Mouse (Mus musculus) heart, postnatal 0 days (tissue): ENCODE data around the gene Grm2. TPM values are rescaled to one million over a fixed set of nuclear protein-coding genes. Genes with fewer than 3 reads are reported as not detected.

Experiments used
- ATAC-seq: fragments of 200-750 bp; cut with Nextera tagmentation; 2 replicates; pipeline ENCODE4 v1.8.0; 2017; ENCODE audit warnings: low read depth, moderate number of reproducible peaks, moderate library complexity; ENCODE audit not compliant: insufficient read depth
- DNase-seq: peaks from one replicate; pipeline ENCODE4 v3.0.0-alpha.2; 2016; ENCODE audit warnings: low spot score
- H3K27ac ChIP-seq: fragments of 300-500 bp; sonication (generic); 2 replicates; pipeline ENCODE4 v1.5.1; 2014; ENCODE audit warnings: low read depth, mild to moderate bottlenecking
- H3K27me3 ChIP-seq: fragments of 300-500 bp; sonication (generic); 2 replicates; pipeline ENCODE4 v1.6.1; 2014; ENCODE audit warnings: low read length, mixed read lengths; ENCODE audit not compliant: control insufficient read depth, insufficient read depth
- H3K36me3 ChIP-seq: fragments of 300-500 bp; sonication (generic); replicated peaks from 2 replicates; pipeline ENCODE4 v1.6.1; 2014; ENCODE audit warnings: low read length, mixed read lengths; ENCODE audit not compliant: control insufficient read depth, insufficient read depth
- H3K4me1 ChIP-seq: fragments of 300-500 bp; sonication (generic); 2 replicates; pipeline ENCODE4 v1.6.1; 2014; ENCODE audit warnings: antibody characterized with exemption; ENCODE audit not compliant: control insufficient read depth, insufficient read depth
- H3K4me2 ChIP-seq: fragments of 300-500 bp; sonication (generic); 2 replicates; pipeline ENCODE4 v1.6.1; 2014; ENCODE audit warnings: low read depth, mild to moderate bottlenecking, low read length, moderate library complexity
- H3K4me3 ChIP-seq: fragments of 300-500 bp; sonication (generic); 2 replicates; pipeline ENCODE4 v1.5.1; 2014; ENCODE audit warnings: low read depth, low read length
- H3K9ac ChIP-seq: fragments of 300-500 bp; sonication (generic); replicated peaks from 2 replicates; pipeline ENCODE4 v1.6.1; 2014; ENCODE audit warnings: low read depth, low read length, mixed read lengths
- H3K9me3 ChIP-seq: fragments of 300-500 bp; sonication (generic); replicated peaks from 2 replicates; pipeline ENCODE4 v1.6.1; 2016; ENCODE audit warnings: low read length; ENCODE audit not compliant: control insufficient read depth
- CTCF ChIP-seq: IDR thresholded peaks from 2 replicates; pipeline ENCODE4 v1.5.1; 2016; ENCODE audit warnings: antibody characterized with exemption, control low read depth, low read depth
- EP300 ChIP-seq: IDR thresholded peaks from 2 replicates; pipeline ENCODE4 v1.6.1; 2016; ENCODE audit warnings: antibody characterized with exemption, low read depth
- WGBS: fragments of 180-500 bp; shearing (Covaris S2); extraction: QIAGEN DNeasy Blood & Tissue Kit; methylation state at CpG from one replicate; pipeline ENCODE4 v1.1.7; 2014; 5-methylcytosine and 5-hydroxymethylcytosine counted together
- polyA plus RNA-seq: library from polyadenylated mRNA; unstranded; fragments of >200 nt; fragmentation: Nextera tagmentation; extraction: Ambion mirVana; gene quantifications from 2 replicates; pipeline ENCODE4 v1.2.1, GENCODE M21; 2015
- total RNA-seq: library from RNA; depleted of rRNA; stranded (reverse); fragments of >200 nt; gene quantifications from 2 replicates; pipeline ENCODE4 v1.2.3, GENCODE M21; 2014; ENCODE audit warnings: low replicate concordance

Grm2 gene
- total and polyA plus RNA-seq, 2 experiments from 2014 or later = not detected

DNA sequence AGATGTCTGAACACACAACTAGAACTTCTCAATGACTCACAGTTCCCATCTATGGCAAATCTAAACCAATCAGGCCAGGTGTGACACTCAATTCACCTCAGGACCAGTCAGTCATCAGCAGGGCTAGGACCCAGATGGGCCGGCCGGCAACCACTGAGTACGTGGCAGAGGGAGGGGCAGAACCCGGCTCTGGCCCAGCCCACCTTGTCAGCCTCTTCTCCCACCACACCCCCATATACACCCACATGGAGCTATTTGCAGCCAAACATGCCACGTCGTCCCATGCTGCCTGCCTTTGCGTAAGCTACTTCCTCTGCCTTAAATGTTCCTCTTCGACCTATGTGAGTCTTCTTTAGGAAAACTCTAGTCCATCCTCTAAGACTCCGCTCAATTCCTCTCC is 20.1 kb upstream of the Grm2 start:
- H3K27me3 ChIP-seq = no peaks in the 10 kb centered on the region
- ATAC-seq (no peak), DNase-seq (no peak)
- no peak overlapping the region for H3K27ac ChIP-seq
- H3K36me3 ChIP-seq = peaks cover 62% of the 10 kb centered on the region
- no peak overlapping the region for H3K4me2 ChIP-seq
- TF ChIP-seq CTCF (no peak), EP300 (no peak)
- WGBS = 77% methylated on average over 9 of the region's 9 CpGs
- no peaks in the 10 kb centered on the region for H3K9me3 ChIP-seq
- H3K4me1 ChIP-seq = no peaks in the 10 kb centered on the region
- no peak overlapping the region for H3K4me3 ChIP-seq
- H3K9ac ChIP-seq = no peak overlapping the region

GRCm38 (mm10) chr9:106675480-106675879 is 19.6 kb upstream of the Grm2 start:
- Histone ChIP-seq H3K9me3 (no peaks in the 10 kb centered on the region), H3K27ac (no peak overlapping the region), H3K27me3 (no peaks in the 10 kb centered on the region), H3K4me1 (no peaks in the 10 kb centered on the region), H3K9ac (no peak overlapping the region), H3K4me3 (no peak overlapping the region), H3K4me2 (no peak overlapping the region), H3K36me3 (peaks cover 62% of the 10 kb centered on the region)
- no peak for TF ChIP-seq EP300
- peak; percentile 99 for TF ChIP-seq CTCF
- ATAC-seq = peak; percentile 65
- peak; percentile 66 for DNase-seq
- 0% methylated on average over 1 of the region's 1 CpGs for WGBS

- WGBS = 87% methylated on average over 2 of the region's 2 CpGs
- H3K27ac ChIP-seq = no peak overlapping the region
- DNase-seq = no peak
- peaks cover 60% of the 10 kb centered on the region for H3K36me3 ChIP-seq
- H3K4me2 ChIP-seq = no peak overlapping the region
- H3K4me1 ChIP-seq = no peaks in the 10 kb centered on the region
- TF ChIP-seq CTCF (no peak), EP300 (no peak)
- H3K4me3 ChIP-seq = no peak overlapping the region
- no peak for ATAC-seq
- H3K27me3 ChIP-seq = no peaks in the 10 kb centered on the region
- no peak overlapping the region for H3K9ac ChIP-seq
- no peaks in the 10 kb centered on the region for H3K9me3 ChIP-seq
Measured at GRCm38 (mm10) chr9:106673860-106674259, 18.0 kb upstream of the Grm2 start.

GRCm38 (mm10) chr9:106664856-106665255 is 9.0 kb upstream of the Grm2 start:
- H3K4me2 ChIP-seq = no peak overlapping the region
- H3K4me1 ChIP-seq = peaks cover 17% of the 10 kb centered on the region; the same call in 1 of the 2 replicates
- no peak overlapping the region for H3K9ac ChIP-seq
- DNase-seq (no peak), ATAC-seq (no peak)
- peaks cover 63% of the 10 kb centered on the region for H3K36me3 ChIP-seq
- TF ChIP-seq CTCF (no peak), EP300 (no peak)
- H3K4me3 ChIP-seq = no peak overlapping the region
- no peaks in the 10 kb centered on the region for H3K9me3 ChIP-seq
- no peaks in the 10 kb centered on the region for H3K27me3 ChIP-seq
- WGBS = 85% methylated on average over 6 of the region's 6 CpGs
- no peak overlapping the region for H3K27ac ChIP-seq

DNA sequence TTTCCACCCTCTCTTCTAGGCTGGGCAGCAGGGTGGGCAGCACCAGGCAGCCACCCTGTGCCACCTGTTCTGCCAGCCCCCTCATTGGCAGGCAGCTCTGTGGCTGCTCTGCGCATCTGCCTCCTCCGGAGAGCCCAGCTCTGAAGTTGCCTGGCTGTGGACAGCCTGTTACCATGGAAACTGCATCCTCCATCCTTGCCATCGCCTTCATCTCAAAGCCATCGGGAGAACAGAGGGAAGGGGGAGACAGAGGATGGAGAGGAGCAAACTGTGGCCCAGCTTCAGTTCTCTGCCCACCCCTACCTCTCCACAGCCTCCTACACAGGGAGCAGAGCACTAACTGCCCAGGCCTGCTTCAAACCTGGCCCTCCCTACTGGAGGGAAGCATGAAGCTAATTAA is 8.6 kb upstream of the Grm2 start:
- Histone ChIP-seq H3K9ac (no peak overlapping the region), H3K27ac (no peak overlapping the region), H3K4me3 (no peak overlapping the region), H3K36me3 (peaks cover 63% of the 10 kb centered on the region), H3K4me2 (no peak overlapping the region), H3K27me3 (no peaks in the 10 kb centered on the region), H3K4me1 (peaks cover 17% of the 10 kb centered on the region; the same call in 1 of the 2 replicates), H3K9me3 (no peaks in the 10 kb centered on the region)
- ATAC-seq (no peak), DNase-seq (no peak)
- no peak for TF ChIP-seq EP300
- no peak for TF ChIP-seq CTCF
- 88% methylated on average over 4 of the region's 4 CpGs for WGBS

- Histone ChIP-seq H3K36me3 (peaks cover 61% of the 10 kb centered on the region), H3K27ac (no peak overlapping the region), H3K4me2 (no peak overlapping the region), H3K4me1 (peaks cover 17% of the 10 kb centered on the region; the same call in 1 of the 2 replicates), H3K27me3 (no peaks in the 10 kb centered on the region), H3K9ac (no peak overlapping the region), H3K4me3 (no peak overlapping the region), H3K9me3 (no peaks in the 10 kb centered on the region)
- DNase-seq (no peak), ATAC-seq (peak; percentile 72)
- TF ChIP-seq CTCF = no peak
- TF ChIP-seq EP300 = no peak
- 41% methylated on average over 6 of the region's 6 CpGs for WGBS
Measured at GRCm38 (mm10) chr9:106663200-106663599, 7.3 kb upstream of the Grm2 start.
